Mouse (Mus musculus): ENCODE results near the gene Eif2b2. TPM values are rescaled to one million over a fixed set of nuclear protein-coding genes. Genes with fewer than 3 reads are reported as not detected.

Eif2b2 gene
- polyA plus RNA-seq, 1 experiment from 2014 or later, result 81.9 TPM

GRCm38 (mm10) chr12:85196191-85196590, 23.1 kb upstream of the Eif2b2 start:
- H3K36me3 ChIP-seq, result no peaks in the 10 kb centered on the region
- H3K27me3 ChIP-seq, result no peaks in the 10 kb centered on the region
- no peak overlapping the region for H3K4me2 ChIP-seq (replicated peaks)
- peaks cover 35% of the 10 kb centered on the region for H3K4me1 ChIP-seq
- ATAC-seq (replicated peaks), result no peak
- H3K27ac ChIP-seq (replicated peaks), result no peak overlapping the region
- H3K9me3 ChIP-seq, result no peaks in the 10 kb centered on the region
- H3K4me3 ChIP-seq, result no peak overlapping the region
- no peak overlapping the region for H3K9ac ChIP-seq (replicated peaks)
- WGBS, result 94% methylated on average over 10 of the region's 10 CpGs

- 81% methylated on average over 7 of the region's 7 CpGs for WGBS
- Histone ChIP-seq H3K27ac (replicated peaks) (no peak overlapping the region), H3K4me1 (peaks cover 41% of the 10 kb centered on the region), H3K4me2 (replicated peaks) (no peak overlapping the region), H3K4me3 (no peak overlapping the region), H3K27me3 (no peaks in the 10 kb centered on the region), H3K36me3 (no peaks in the 10 kb centered on the region), H3K9me3 (no peaks in the 10 kb centered on the region), H3K9ac (replicated peaks) (no peak overlapping the region)
- ATAC-seq (replicated peaks), result no peak
Observed at GRCm38 (mm10) chr12:85197371-85197770, 21.9 kb upstream of the Eif2b2 start.

- ATAC-seq (replicated peaks), result no peak
- H3K4me2 ChIP-seq (replicated peaks), result no peak overlapping the region
- peaks cover 35% of the 10 kb centered on the region for H3K4me1 ChIP-seq
- no peaks in the 10 kb centered on the region for H3K27me3 ChIP-seq
- H3K9ac ChIP-seq (replicated peaks), result no peak overlapping the region
- no peak overlapping the region for H3K4me3 ChIP-seq
- H3K27ac ChIP-seq (replicated peaks), result no peak overlapping the region
- H3K9me3 ChIP-seq, result no peaks in the 10 kb centered on the region
- 37% methylated on average over 8 of the region's 8 CpGs for WGBS
- no peaks in the 10 kb centered on the region for H3K36me3 ChIP-seq
Observed at GRCm38 (mm10) chr12:85197936-85198335, 21.3 kb upstream of the Eif2b2 start.

- Histone ChIP-seq H3K4me3 (no peak overlapping the region), H3K4me2 (replicated peaks) (no peak overlapping the region), H3K27me3 (no peaks in the 10 kb centered on the region), H3K4me1 (peaks cover 16% of the 10 kb centered on the region), H3K9me3 (no peaks in the 10 kb centered on the region), H3K36me3 (no peaks in the 10 kb centered on the region), H3K27ac (replicated peaks) (no peak overlapping the region), H3K9ac (replicated peaks) (no peak overlapping the region)
- WGBS, result 85% methylated on average over 1 of the region's 1 CpGs
- no peak for ATAC-seq (replicated peaks)
Observed at GRCm38 (mm10) chr12:85199954-85200353, 19.3 kb upstream of the Eif2b2 start.

GRCm38 (mm10) chr12:85200929-85201829, 18.1 kb upstream of the Eif2b2 start:
- no peak overlapping the region for H3K9ac ChIP-seq (replicated peaks)
- WGBS, result 8% methylated on average over 24 of the region's 24 CpGs
- H3K4me2 ChIP-seq (replicated peaks), result no peak overlapping the region
- H3K9me3 ChIP-seq, result no peaks in the 10 kb centered on the region
- peaks cover 14% of the 10 kb centered on the region for H3K4me1 ChIP-seq
- no peaks in the 10 kb centered on the region for H3K27me3 ChIP-seq
- H3K36me3 ChIP-seq, result no peaks in the 10 kb centered on the region
- H3K27ac ChIP-seq (replicated peaks), result peak overlapping the region; percentile 32; the same call in 1 of the 2 replicates
- H3K4me3 ChIP-seq, result no peak overlapping the region
- ATAC-seq (replicated peaks), result peak; percentile 68; the same call in 1 of the 2 replicates

- H3K36me3 ChIP-seq, result no peaks in the 10 kb centered on the region
- no peak overlapping the region for H3K4me2 ChIP-seq (replicated peaks)
- WGBS, result 70% methylated on average over 2 of the region's 2 CpGs
- no peak for ATAC-seq (replicated peaks)
- H3K27me3 ChIP-seq, result no peaks in the 10 kb centered on the region
- no peaks in the 10 kb centered on the region for H3K9me3 ChIP-seq
- 0 out of 2 replicates have a peak overlapping the region, but pooled peaks have one; percentile 32 for H3K27ac ChIP-seq (replicated peaks)
- H3K4me3 ChIP-seq, result no peak overlapping the region
- peaks cover 14% of the 10 kb centered on the region for H3K4me1 ChIP-seq
- H3K9ac ChIP-seq (replicated peaks), result no peak overlapping the region
Observed at GRCm38 (mm10) chr12:85201830-85202147, 17.5 kb upstream of the Eif2b2 start.

- Histone ChIP-seq H3K4me2 (replicated peaks) (no peak overlapping the region), H3K9me3 (no peaks in the 10 kb centered on the region), H3K27me3 (no peaks in the 10 kb centered on the region), H3K4me1 (peaks cover 14% of the 10 kb centered on the region), H3K36me3 (no peaks in the 10 kb centered on the region), H3K27ac (replicated peaks) (no peak overlapping the region), H3K4me3 (no peak overlapping the region), H3K9ac (replicated peaks) (no peak overlapping the region)
- no peak for ATAC-seq (replicated peaks)
- WGBS, result 87% methylated on average over 7 of the region's 7 CpGs
Observed at GRCm38 (mm10) chr12:85202191-85202590, 17.1 kb upstream of the Eif2b2 start.

GRCm38 (mm10) chr12:85203699-85204098, 15.6 kb upstream of the Eif2b2 start:
- Histone ChIP-seq H3K4me2 (replicated peaks) (no peak overlapping the region), H3K36me3 (no peaks in the 10 kb centered on the region), H3K9me3 (no peaks in the 10 kb centered on the region), H3K27ac (replicated peaks) (no peak overlapping the region), H3K27me3 (no peaks in the 10 kb centered on the region), H3K4me1 (peaks cover 14% of the 10 kb centered on the region), H3K9ac (replicated peaks) (no peak overlapping the region), H3K4me3 (no peak overlapping the region)
- ATAC-seq (replicated peaks), result no peak
- 78% methylated on average over 5 of the region's 5 CpGs for WGBS

GRCm38 (mm10) chr12:85204105-85204504, 15.2 kb upstream of the Eif2b2 start:
- no peaks in the 10 kb centered on the region for H3K9me3 ChIP-seq
- peaks cover 14% of the 10 kb centered on the region for H3K4me1 ChIP-seq
- H3K4me2 ChIP-seq (replicated peaks), result no peak overlapping the region
- no peak overlapping the region for H3K27ac ChIP-seq (replicated peaks)
- H3K9ac ChIP-seq (replicated peaks), result no peak overlapping the region
- no peak for ATAC-seq (replicated peaks)
- no peaks in the 10 kb centered on the region for H3K27me3 ChIP-seq
- H3K36me3 ChIP-seq, result no peaks in the 10 kb centered on the region
- WGBS, result 51% methylated on average over 8 of the region's 8 CpGs
- no peak overlapping the region for H3K4me3 ChIP-seq

- no peaks in the 10 kb centered on the region for H3K36me3 ChIP-seq
- no peak overlapping the region for H3K4me3 ChIP-seq
- no peak overlapping the region for H3K9ac ChIP-seq (replicated peaks)
- no peaks in the 10 kb centered on the region for H3K27me3 ChIP-seq
- H3K9me3 ChIP-seq, result no peaks in the 10 kb centered on the region
- no peak for ATAC-seq (replicated peaks)
- H3K4me1 ChIP-seq, result peaks cover 14% of the 10 kb centered on the region
- no peak overlapping the region for H3K27ac ChIP-seq (replicated peaks)
- no peak overlapping the region for H3K4me2 ChIP-seq (replicated peaks)
- WGBS, result 91% methylated on average over 10 of the region's 10 CpGs
Observed at GRCm38 (mm10) chr12:85205425-85205824, 13.9 kb upstream of the Eif2b2 start.

- 28% methylated on average over 7 of the region's 7 CpGs for WGBS
- Histone ChIP-seq H3K4me1 (no peaks in the 10 kb centered on the region), H3K27ac (replicated peaks) (no peak overlapping the region), H3K9ac (replicated peaks) (no peak overlapping the region), H3K4me2 (replicated peaks) (no peak overlapping the region), H3K4me3 (no peak overlapping the region), H3K9me3 (no peaks in the 10 kb centered on the region), H3K36me3 (no peaks in the 10 kb centered on the region), H3K27me3 (no peaks in the 10 kb centered on the region)
- ATAC-seq (replicated peaks), result no peak
Observed at GRCm38 (mm10) chr12:85208687-85209199, 10.5 kb upstream of the Eif2b2 start.

- no peaks in the 10 kb centered on the region for H3K27me3 ChIP-seq
- no peaks in the 10 kb centered on the region for H3K36me3 ChIP-seq
- no peaks in the 10 kb centered on the region for H3K9me3 ChIP-seq
- H3K4me1 ChIP-seq, result peaks cover 10% of the 10 kb centered on the region
- no peak for ATAC-seq (replicated peaks)
- no peak overlapping the region for H3K4me2 ChIP-seq (replicated peaks)
- 90% methylated on average over 5 of the region's 5 CpGs for WGBS
- no peak overlapping the region for H3K4me3 ChIP-seq
- H3K9ac ChIP-seq (replicated peaks), result no peak overlapping the region
- H3K27ac ChIP-seq (replicated peaks), result no peak overlapping the region
Observed at GRCm38 (mm10) chr12:85215031-85215430, 4.2 kb upstream of the Eif2b2 start.

Data from forebrain, embryonic 15.5 days (tissue).